8 mouse cellular contexts compared by ENCODE assay signal in genomic region chr2:30171997-30172382, GRCm38 (mm10). TPM values are rescaled to one million over a fixed set of nuclear protein-coding genes. Genes with fewer than 3 reads are reported as not detected.
DNase-seq lines count a peak whose midpoint lies in the region; ATAC-seq and TF ChIP-seq lines count a peak whose summit lies in the region.

No protein-coding gene starts in this region.

- under 1% methylated on average over 19 of the region's 19 CpGs for WGBS in limb, embryonic 11.5 days
- under 1% methylated on average over 19 of the region's 19 CpGs for WGBS in small intestine, adult 2 months

- TF ChIP-seq CTCF in small intestine, adult 2 months (IDR thresholded peaks at IDR 0.05; ENCODE audit: extremely low read depth, insufficient read length, insufficient replicate concordance, low read depth, low read length), result no peak

- no peak for TF ChIP-seq POLR2A in small intestine, adult 2 months (IDR thresholded peaks at IDR 0.05; ENCODE audit: low read depth, low read length)

- H3K36me3 ChIP-seq in megakaryocyte, embryonic 14.5 days (replicated peaks; ENCODE audit: low read length), result peaks cover 49% of the 10 kb centered on the region
- H3K36me3 ChIP-seq in limb, embryonic 11.5 days (ENCODE audit: control insufficient read depth, insufficient read depth, low read length), result peaks cover 24% of the 10 kb centered on the region
- peaks cover 29% of the 10 kb centered on the region for H3K36me3 ChIP-seq in small intestine, adult 2 months (ENCODE audit: control insufficient read depth, insufficient read depth, low read length)

- H3K9me3 ChIP-seq in megakaryocyte, embryonic 14.5 days, result peaks cover 18% of the 10 kb centered on the region
- H3K9me3 ChIP-seq in limb, embryonic 11.5 days (ENCODE audit: control insufficient read depth, low read length), result no peaks in the 10 kb centered on the region

- DNase-seq in adrenal gland, postnatal 14 days, result peak; percentile 48
- no peak for DNase-seq in adrenal gland, adult 18-20 months (ENCODE audit: low spot score in 2 of 2)
- no peak for DNase-seq in limb, embryonic 11.5 days (ENCODE audit: low spot score)
- DNase-seq in urinary bladder, postnatal 14 days (ENCODE audit: low spot score), result no peak
- no peak for DNase-seq in frontal cortex, postnatal 25 days (ENCODE audit: low spot score in 2 of 2)

- H3K4me3 ChIP-seq in megakaryocyte, embryonic 14.5 days (replicated peaks), result peak overlapping the region; percentile 98
- peak overlapping the region; percentile 73 for H3K4me3 ChIP-seq in limb, embryonic 11.5 days (ENCODE audit: low read depth, low read length)
- peak overlapping the region; percentile 83 for H3K4me3 ChIP-seq in small intestine, adult 2 months (ENCODE audit: low read depth, low read length)

- peak overlapping the region; percentile 76 for H3K9ac ChIP-seq in limb, embryonic 11.5 days (ENCODE audit: low read length)

- H3K4me2 ChIP-seq in limb, embryonic 11.5 days (ENCODE audit: low read depth, severe bottlenecking), result peak overlapping the region; percentile 96

- H3K27ac ChIP-seq in limb, embryonic 11.5 days (replicated peaks; ENCODE audit: low read depth, low read length), result no peak overlapping the region
- H3K27ac ChIP-seq in small intestine, adult 2 months (ENCODE audit: insufficient read depth, low read depth, low read length), result peak overlapping the region; percentile 84

- ATAC-seq in megakaryocyte, adult 5-6 weeks (ENCODE audit: poor library complexity, severe bottlenecking), result no peak
- 0 out of 2 replicates have a peak, but pooled peaks have one; percentile 10 for ATAC-seq in limb, embryonic 11.5 days (ENCODE audit: insufficient number of reproducible peaks, low FRiP score, low TSS enrichment, low read depth)

- H3K4me1 ChIP-seq in megakaryocyte, embryonic 14.5 days, result peaks cover 40% of the 10 kb centered on the region
- peaks cover 3% of the 10 kb centered on the region for H3K4me1 ChIP-seq in limb, embryonic 11.5 days (ENCODE audit: control insufficient read depth, insufficient read depth, low read length)
- H3K4me1 ChIP-seq in small intestine, adult 2 months (ENCODE audit: control insufficient read depth, insufficient read depth, insufficient read length, low read length), result peaks cover 6% of the 10 kb centered on the region

- no peaks in the 10 kb centered on the region for H3K27me3 ChIP-seq in megakaryocyte, embryonic 14.5 days (replicated peaks)
- H3K27me3 ChIP-seq in limb, embryonic 11.5 days (ENCODE audit: control insufficient read depth, insufficient read depth, low read length), result no peaks in the 10 kb centered on the region
- no peaks in the 10 kb centered on the region for H3K27me3 ChIP-seq in small intestine, adult 2 months (ENCODE audit: control insufficient read depth, insufficient read depth, low read length)

RNA-seq across cellular contexts. Expression of gene Endog, which starts 0.7 kb away (rescaled TPM):
- total RNA-seq in adrenal gland, postnatal 14 days (2021), result 49.3 and 52.9 TPM in 2 replicates
- 10 to 100 TPM; 34.0 to 40.6 TPM for total RNA-seq in adrenal gland, adult 18-20 months (2021)
- polyA plus RNA-seq in megakaryocyte, embryonic 14.5 days (2012; ENCODE audit: insufficient read depth, low replicate concordance), result 16.4 and 28.0 TPM in 2 replicates
- 2.3 and 4.1 TPM in 2 replicates for total RNA-seq in megakaryocyte, adult 5-6 weeks (2015)
- total RNA-seq in megakaryocyte, adult 5-6 weeks (2017), result 2.9 and 4.0 TPM in 2 replicates
- 18.3 and 20.7 TPM in 2 replicates for polyA plus RNA-seq in limb, embryonic 11.5 days (2014; fragmentation: Nextera tagmentation; extraction: Ambion mirVana)
- polyA plus RNA-seq in small intestine, adult 2 months (2012; rRNA removed), result 109 and 147 TPM in 2 replicates

RNA-seq across cellular contexts. Expression of gene Spout1, which starts 6.3 kb away (rescaled TPM):
- 21.8 and 22.2 TPM in 2 replicates for total RNA-seq in adrenal gland, postnatal 14 days (2021)
- 10 to 100 TPM; 21.1 to 25.4 TPM for total RNA-seq in adrenal gland, adult 18-20 months (2021)
- 19.0 and 20.8 TPM in 2 replicates for polyA plus RNA-seq in megakaryocyte, embryonic 14.5 days (2012; ENCODE audit: insufficient read depth, low replicate concordance)
- total RNA-seq in megakaryocyte, adult 5-6 weeks (2015), result 5.4 and 5.5 TPM in 2 replicates
- 8.5 and 11.7 TPM in 2 replicates for total RNA-seq in megakaryocyte, adult 5-6 weeks (2017)
- 91.6 and 92.6 TPM in 2 replicates for polyA plus RNA-seq in limb, embryonic 11.5 days (2014; fragmentation: Nextera tagmentation; extraction: Ambion mirVana)
- polyA plus RNA-seq in small intestine, adult 2 months (2012; rRNA removed), result 10.9 and 16.8 TPM in 2 replicates

RNA-seq across cellular contexts. Expression of gene Kyat1, which starts 33.7 kb away (rescaled TPM):
- total RNA-seq in adrenal gland, postnatal 14 days (2021), result 29.1 and 29.3 TPM in 2 replicates
- 10 to 100 TPM; 18.2 to 26.3 TPM for total RNA-seq in adrenal gland, adult 18-20 months (2021)
- 7.7 TPM in 1 of 2 replicates, not detected in the other for polyA plus RNA-seq in megakaryocyte, embryonic 14.5 days (2012; ENCODE audit: insufficient read depth, low replicate concordance)
- total RNA-seq in megakaryocyte, adult 5-6 weeks (2015), result 1.5 and 2.3 TPM in 2 replicates
- total RNA-seq in megakaryocyte, adult 5-6 weeks (2017), result 3.3 and 5.0 TPM in 2 replicates
- polyA plus RNA-seq in limb, embryonic 11.5 days (2014; fragmentation: Nextera tagmentation; extraction: Ambion mirVana), result 6.1 and 7.6 TPM in 2 replicates
- polyA plus RNA-seq in small intestine, adult 2 months (2012; rRNA removed), result 14.9 and 77.0 TPM in 2 replicates

RNA-seq across cellular contexts. Expression of gene Tbc1d13, which starts 38.4 kb away (rescaled TPM):
- 47.1 and 52.7 TPM in 2 replicates for total RNA-seq in adrenal gland, postnatal 14 days (2021)
- total RNA-seq in adrenal gland, adult 18-20 months (2021), result 10 to 100 TPM; 38.5 to 53.2 TPM
- 18.0 and 28.7 TPM in 2 replicates for polyA plus RNA-seq in megakaryocyte, embryonic 14.5 days (2012; ENCODE audit: insufficient read depth, low replicate concordance)
- 21.2 and 25.8 TPM in 2 replicates for total RNA-seq in megakaryocyte, adult 5-6 weeks (2015)
- total RNA-seq in megakaryocyte, adult 5-6 weeks (2017), result 36.5 and 50.0 TPM in 2 replicates
- 14.2 and 16.8 TPM in 2 replicates for polyA plus RNA-seq in limb, embryonic 11.5 days (2014; fragmentation: Nextera tagmentation; extraction: Ambion mirVana)
- 48.5 and 85.7 TPM in 2 replicates for polyA plus RNA-seq in small intestine, adult 2 months (2012; rRNA removed)

RNA-seq across cellular contexts. Expression of gene Zer1, which starts 47.6 kb away (rescaled TPM):
- 32.4 and 40.5 TPM in 2 replicates for total RNA-seq in adrenal gland, postnatal 14 days (2021)
- 10 to 100 TPM; 31.6 to 40.4 TPM for total RNA-seq in adrenal gland, adult 18-20 months (2021)
- 12.2 and 20.0 TPM in 2 replicates for polyA plus RNA-seq in megakaryocyte, embryonic 14.5 days (2012; ENCODE audit: insufficient read depth, low replicate concordance)
- 10.1 and 11.7 TPM in 2 replicates for total RNA-seq in megakaryocyte, adult 5-6 weeks (2015)
- total RNA-seq in megakaryocyte, adult 5-6 weeks (2017), result 8.7 and 10.7 TPM in 2 replicates
- polyA plus RNA-seq in limb, embryonic 11.5 days (2014; fragmentation: Nextera tagmentation; extraction: Ambion mirVana), result 6.7 and 8.7 TPM in 2 replicates
- polyA plus RNA-seq in small intestine, adult 2 months (2012; rRNA removed), result 21.1 and 39.1 TPM in 2 replicates
